In genomic region chr7:112840351-112840750, GRCm38 (mm10) we compare ENCODE assay signal across 12 mouse cellular contexts.
DNase-seq lines count a peak whose midpoint lies in the region; ATAC-seq and TF ChIP-seq lines count a peak whose summit lies in the region.
"Had no signal": no experiment of that assay in that cellular context is flagged by ENCODE, and none has a peak within 500 bp of the region (broad histone marks: within the 10 kb centered on the region; RNA-seq: fewer than 3 reads in every experiment).

No protein-coding gene starts in this region.

- ATAC-seq in cerebellum, adult (ENCODE audit: insufficient number of reproducible peaks, low FRiP score, low TSS enrichment), result no peak
- ATAC-seq in forebrain, embryonic 14.5 days, result no peak
- 0 out of 2 replicates have a peak, but pooled peaks have one; percentile 44 for ATAC-seq in midbrain, embryonic 15.5 days (replicated peaks)
- ATAC-seq in stomach, postnatal 0 days (ENCODE audit: low FRiP score, low TSS enrichment), result no peak
- ATAC-seq: Patski had no signal

- DNase-seq in cerebellum, postnatal 14 days, result peak; percentile 43 to 59
- DNase-seq in forebrain, embryonic 14.5 days (ENCODE audit: low spot score), result peak; percentile 60
- peak; percentile 57 to 63 for DNase-seq in kidney, adult 8-10 months
- DNase-seq in thymus, postnatal 10 days (ENCODE audit: low spot score in 2 of 2), result no peak
- no peak for DNase-seq in stomach, postnatal 0 days (ENCODE audit: low spot score)
- no peak for DNase-seq in lung, adult 2 months
- DNase-seq: cerebellum, adult 9-11 months; heart, postnatal 4 days; liver, embryonic 13.5 days had no signal

- no peaks in the 10 kb centered on the region for H3K27me3 ChIP-seq in forebrain, embryonic 14.5 days (replicated peaks; ENCODE audit: control insufficient read depth, insufficient read depth, low read length)
- no peaks in the 10 kb centered on the region for H3K27me3 ChIP-seq in midbrain, embryonic 15.5 days (replicated peaks)
- no peaks in the 10 kb centered on the region for H3K27me3 ChIP-seq in stomach, postnatal 0 days (ENCODE audit: control insufficient read depth, insufficient read depth, low read length)
- H3K27me3 ChIP-seq: Patski had no signal

- 8% methylated on average over 7 of the region's 7 CpGs for WGBS in forebrain, embryonic 14.5 days
- 16% methylated on average over 7 of the region's 7 CpGs for WGBS in midbrain, embryonic 15.5 days
- WGBS in stomach, postnatal 0 days, result 69% methylated on average over 7 of the region's 7 CpGs
- 77% methylated on average over 7 of the region's 7 CpGs for WGBS in lung, adult 2 months

- H3K4me1 ChIP-seq in forebrain, embryonic 14.5 days (ENCODE audit: control insufficient read depth, insufficient read depth, low read length), result peaks cover 32% of the 10 kb centered on the region
- H3K4me1 ChIP-seq in midbrain, embryonic 15.5 days, result peaks cover 40% of the 10 kb centered on the region
- H3K4me1 ChIP-seq in stomach, postnatal 0 days (replicated peaks; ENCODE audit: control insufficient read depth, insufficient read depth), result no peaks in the 10 kb centered on the region
- no peaks in the 10 kb centered on the region for H3K4me1 ChIP-seq in lung, adult 2 months (ENCODE audit: control insufficient read depth, insufficient read depth, low read length)
- H3K4me1 ChIP-seq: liver, embryonic 13.5 days had no signal

- no peaks in the 10 kb centered on the region for H3K36me3 ChIP-seq in forebrain, embryonic 14.5 days (ENCODE audit: control insufficient read depth, insufficient read depth, low read length)
- H3K36me3 ChIP-seq in midbrain, embryonic 15.5 days (replicated peaks), result no peaks in the 10 kb centered on the region
- no peaks in the 10 kb centered on the region for H3K36me3 ChIP-seq in stomach, postnatal 0 days (ENCODE audit: control insufficient read depth, insufficient read depth, low read length)
- H3K36me3 ChIP-seq: liver, embryonic 13.5 days had no signal

- no peak for TF ChIP-seq POLR2A in lung, adult 2 months (IDR thresholded peaks at IDR 0.05; ENCODE audit: borderline replicate concordance, extremely low read depth, low read depth, low read length)

- H3K4me2 ChIP-seq in forebrain, embryonic 14.5 days (ENCODE audit: low read length), result peak overlapping the region; percentile 45; the same call in 1 of the 2 replicates
- H3K4me2 ChIP-seq in midbrain, embryonic 15.5 days, result no peak overlapping the region
- no peak overlapping the region for H3K4me2 ChIP-seq in stomach, postnatal 0 days (replicated peaks; ENCODE audit: low read depth)
- H3K4me2 ChIP-seq: liver, embryonic 13.5 days had no signal

- TF ChIP-seq EP300 in stomach, postnatal 0 days (optimal IDR thresholded peaks at IDR 0.05), result no peak

- peak overlapping the region; percentile 18; the same call in 1 of the 2 replicates for H3K9ac ChIP-seq in forebrain, embryonic 14.5 days (ENCODE audit: low read length)
- no peak overlapping the region for H3K9ac ChIP-seq in midbrain, embryonic 15.5 days
- no peak overlapping the region for H3K9ac ChIP-seq in stomach, postnatal 0 days (ENCODE audit: low read length)
- H3K9ac ChIP-seq: liver, embryonic 13.5 days had no signal

- H3K9me3 ChIP-seq in forebrain, embryonic 14.5 days (replicated peaks; ENCODE audit: control insufficient read depth, low read length), result peaks cover 3% of the 10 kb centered on the region; the same call in 1 of the 2 replicates
- H3K9me3 ChIP-seq in midbrain, embryonic 15.5 days, result no peaks in the 10 kb centered on the region
- no peaks in the 10 kb centered on the region for H3K9me3 ChIP-seq in stomach, postnatal 0 days (ENCODE audit: control insufficient read depth, low read length)

- H3K27ac ChIP-seq in forebrain, embryonic 14.5 days (ENCODE audit: low read depth, low read length), result peak overlapping the region; percentile 79
- peak overlapping the region; percentile 78 for H3K27ac ChIP-seq in midbrain, embryonic 15.5 days
- H3K27ac ChIP-seq in stomach, postnatal 0 days (replicated peaks), result no peak overlapping the region
- H3K27ac ChIP-seq: liver, embryonic 13.5 days had no signal

- no peak for TF ChIP-seq CTCF in stomach, postnatal 0 days (IDR thresholded peaks at IDR 0.05; ENCODE audit: low read depth)
- no peak for TF ChIP-seq CTCF in lung, adult 2 months (IDR thresholded peaks at IDR 0.05; ENCODE audit: insufficient read depth, low read length)

- no peak overlapping the region for H3K4me3 ChIP-seq in forebrain, embryonic 14.5 days (ENCODE audit: low read depth, low read length)
- H3K4me3 ChIP-seq in midbrain, embryonic 15.5 days, result no peak overlapping the region
- H3K4me3 ChIP-seq in stomach, postnatal 0 days (ENCODE audit: low read depth, low read length), result no peak overlapping the region
- H3K4me3 ChIP-seq in lung, adult 2 months (replicated peaks; ENCODE audit: extremely low read depth, low read depth, low read length), result no peak overlapping the region
- H3K4me3 ChIP-seq: liver, embryonic 13.5 days had no signal

Comparison
In these comparisons a context has a peak if more than half of its experiments do, and no peak if none do; other contexts are left out.
1. DNase-seq: peak in cerebellum, postnatal 14 days (2 of 2), forebrain, embryonic 14.5 days (single experiment) and kidney, adult 8-10 months (2 of 2); none in thymus, postnatal 10 days (0 of 2), stomach, postnatal 0 days (single experiment) and lung, adult 2 months (single experiment).